22 mouse cellular contexts compared by ENCODE assay signal in genomic region chr10:98940799-98941198, GRCm38 (mm10). TPM values are rescaled to one million over a fixed set of nuclear protein-coding genes. Genes with fewer than 3 reads are reported as not detected.
DNase-seq lines count a peak whose midpoint lies in the region; ATAC-seq lines count a peak whose summit lies in the region.
"Had no signal": no experiment of that assay in that cellular context is flagged by ENCODE, and none has a peak within 500 bp of the region (broad histone marks: within the 10 kb centered on the region; RNA-seq: fewer than 3 reads in every experiment).

No protein-coding gene starts in this region.

- H3K4me2 ChIP-seq in midbrain, embryonic 11.5 days: no peak overlapping the region
- H3K4me2 ChIP-seq in midbrain, embryonic 13.5 days (replicated peaks): no peak overlapping the region
- H3K4me2 ChIP-seq: embryonic facial prominence, embryonic 13.5 days; forebrain, embryonic 12.5 days; heart, embryonic 11.5 days; hindbrain, embryonic 12.5 days; hindbrain, embryonic 15.5 days had no signal

- no peak for ATAC-seq in midbrain, embryonic 11.5 days (ENCODE audit: low FRiP score)
- no peak; the same call in 1 of the 2 replicates for ATAC-seq in midbrain, embryonic 13.5 days
- ATAC-seq in megakaryocyte progenitor cell, adult 5-6 weeks (replicated peaks; ENCODE audit: poor library complexity): 0 out of 2 replicates have a peak, but pooled peaks have one; percentile 32
- ATAC-seq: forebrain, embryonic 16.5 days had no signal

- H3K4me1 ChIP-seq in midbrain, embryonic 11.5 days (ENCODE audit: control insufficient read depth, insufficient read depth, low read length): peaks cover 2% of the 10 kb centered on the region; the same call in 1 of the 2 replicates
- peaks cover 9% of the 10 kb centered on the region for H3K4me1 ChIP-seq in midbrain, embryonic 13.5 days (replicated peaks)
- H3K4me1 ChIP-seq: embryonic facial prominence, embryonic 10.5 days; forebrain, embryonic 12.5 days; hindbrain, embryonic 12.5 days; hindbrain, embryonic 15.5 days had no signal

- H3K36me3 ChIP-seq in midbrain, embryonic 11.5 days (ENCODE audit: control insufficient read depth, insufficient read depth, low read length): 0 out of 2 replicates have a peak, but pooled peaks cover 2% of the 10 kb centered on the region
- H3K36me3 ChIP-seq in midbrain, embryonic 13.5 days: no peaks in the 10 kb centered on the region
- H3K36me3 ChIP-seq: embryonic facial prominence, embryonic 13.5 days; forebrain, embryonic 12.5 days; hindbrain, embryonic 12.5 days; hindbrain, embryonic 15.5 days had no signal

- peak; percentile 68 for DNase-seq in midbrain, embryonic 11.5 days (ENCODE audit: low spot score, missing footprints)
- peak; percentile 57 for DNase-seq in brain, adult 2 months (ENCODE audit: low read depth, low spot score)
- DNase-seq in layer of hippocampus, adult 9-10 months (ENCODE audit: low spot score): no peak
- no peak for DNase-seq in adrenal gland, postnatal 25 days
- DNase-seq: adrenal gland, postnatal 10 days; cerebellum, adult 11-12 months; cerebellum, adult 8-10 months; cerebellum, postnatal 10 days; cerebellum, postnatal 36 days; embryo, embryonic 11 days; gastrocnemius, postnatal 36 days; heart, adult 2 months had no signal

- H3K9me3 ChIP-seq in midbrain, embryonic 11.5 days (ENCODE audit: control insufficient read depth, low read length): no peaks in the 10 kb centered on the region
- H3K9me3 ChIP-seq in midbrain, embryonic 13.5 days: no peaks in the 10 kb centered on the region
- H3K9me3 ChIP-seq: embryonic facial prominence, embryonic 10.5 days; embryonic facial prominence, embryonic 13.5 days; forebrain, embryonic 12.5 days; hindbrain, embryonic 12.5 days; hindbrain, embryonic 15.5 days had no signal

- no peaks in the 10 kb centered on the region for H3K27me3 ChIP-seq in midbrain, embryonic 11.5 days (ENCODE audit: control insufficient read depth, insufficient read depth, low read length)
- no peaks in the 10 kb centered on the region for H3K27me3 ChIP-seq in midbrain, embryonic 13.5 days
- H3K27me3 ChIP-seq: embryonic facial prominence, embryonic 13.5 days; forebrain, embryonic 12.5 days; hindbrain, embryonic 12.5 days; hindbrain, embryonic 15.5 days had no signal

- H3K9ac ChIP-seq in midbrain, embryonic 11.5 days (ENCODE audit: low read length): no peak overlapping the region
- no peak overlapping the region for H3K9ac ChIP-seq in midbrain, embryonic 13.5 days (replicated peaks)
- H3K9ac ChIP-seq: embryonic facial prominence, embryonic 13.5 days; forebrain, embryonic 12.5 days; hindbrain, embryonic 12.5 days; hindbrain, embryonic 15.5 days had no signal

- no peak overlapping the region for H3K27ac ChIP-seq in midbrain, embryonic 11.5 days (ENCODE audit: low read depth, low read length)
- no peak overlapping the region for H3K27ac ChIP-seq in midbrain, embryonic 13.5 days
- H3K27ac ChIP-seq: embryonic facial prominence, embryonic 10.5 days; embryonic facial prominence, embryonic 13.5 days; forebrain, embryonic 12.5 days; heart, adult 2 months; hindbrain, embryonic 12.5 days; hindbrain, embryonic 15.5 days had no signal

- H3K4me3 ChIP-seq in midbrain, embryonic 11.5 days (ENCODE audit: low read depth, low read length): no peak overlapping the region
- H3K4me3 ChIP-seq in midbrain, embryonic 13.5 days (replicated peaks): no peak overlapping the region
- H3K4me3 ChIP-seq: embryonic facial prominence, embryonic 10.5 days; embryonic facial prominence, embryonic 13.5 days; erythroblast, embryonic 14.5 days; forebrain, embryonic 12.5 days; heart, adult 2 months; hindbrain, embryonic 12.5 days; hindbrain, embryonic 15.5 days had no signal

- 90% methylated on average over 2 of the region's 2 CpGs for WGBS in midbrain, embryonic 11.5 days
- WGBS in midbrain, embryonic 13.5 days: 91% methylated on average over 2 of the region's 2 CpGs

RNA-seq across cellular contexts. Expression of gene Atp2b1, which starts 26.6 kb away (rescaled TPM):
- polyA plus RNA-seq in midbrain, embryonic 11.5 days (2014; fragmentation: Nextera tagmentation; extraction: Ambion mirVana): 76.4 and 88.3 TPM in 2 replicates
- 160 and 175 TPM in 2 replicates for polyA plus RNA-seq in midbrain, embryonic 13.5 days (2015; fragmentation: Nextera tagmentation; extraction: Ambion mirVana)
- total RNA-seq in megakaryocyte progenitor cell, adult 5-6 weeks (2015): 31.2 and 32.3 TPM in 2 replicates
- 28.5 and 57.0 TPM in 2 replicates for total RNA-seq in megakaryocyte progenitor cell, adult 5-6 weeks (2017)
- total RNA-seq in adrenal gland, postnatal 25 days (2021): 48.2 and 54.6 TPM in 2 replicates

Comparison
In these comparisons a context has a peak if more than half of its experiments do, and no peak if none do; other contexts are left out.
1. DNase-seq: peak in midbrain, embryonic 11.5 days (single experiment) and brain, adult 2 months (single experiment); none in layer of hippocampus, adult 9-10 months (single experiment) and adrenal gland, postnatal 25 days (single experiment).